Mouse (Mus musculus): ENCODE measurements at regions not wholly inside any gene's neighbourhood (a gene's known extent, or its start where the extent isn't known, plus 50 kb on each side); places are given as distances from the start of the nearest gene placed in this dataset.

DNA sequence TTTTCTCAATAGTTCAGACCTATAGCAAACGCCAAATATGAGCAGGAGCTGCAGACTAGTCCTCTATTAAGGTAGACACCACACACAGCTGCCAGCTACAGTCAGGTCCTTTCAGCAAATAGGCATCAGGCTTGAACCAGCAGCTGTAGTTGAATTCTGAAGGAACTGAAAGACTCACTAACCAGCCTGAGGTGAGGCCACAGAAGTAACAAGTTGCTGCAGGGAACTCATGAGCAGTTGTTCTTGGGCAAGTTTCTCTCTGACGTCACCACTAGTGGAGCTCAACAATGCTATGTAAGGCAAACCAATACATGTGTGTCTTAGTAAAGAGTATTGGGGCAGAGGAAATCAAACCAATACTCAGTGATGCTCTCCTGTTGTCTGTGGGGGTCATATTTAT lies 91.5 kb upstream of the Hgf start:
- no peaks in the 10 kb centered on the region for H3K27me3 ChIP-seq (ENCODE audit: control insufficient read depth, insufficient read depth, insufficient read length)
- H3K4me3 ChIP-seq (ENCODE audit: insufficient read depth, poor library complexity, severe bottlenecking): no peak overlapping the region
- no peaks in the 10 kb centered on the region for H3K79me2 ChIP-seq (ENCODE audit: control insufficient read depth, insufficient read depth)
- no peaks in the 10 kb centered on the region for H3K79me3 ChIP-seq (ENCODE audit: low read depth)
- no peak overlapping the region for H3ac ChIP-seq (ENCODE audit: control insufficient read depth, insufficient read length, low read depth)
- TF ChIP-seq MYOG (IDR thresholded peaks at IDR 0.05; ENCODE audit: control insufficient read depth, extremely low read depth, insufficient read length) (no peak), MAX (IDR thresholded peaks at IDR 0.05) (no peak), MYOD1 (IDR thresholded peaks at IDR 0.05; ENCODE audit: control insufficient read depth, insufficient read length, low read depth) (no peak), CTCF (IDR thresholded peaks at IDR 0.05; ENCODE audit: control insufficient read depth, insufficient read depth, insufficient read length) (no peak), CEBPB (IDR thresholded peaks at IDR 0.05; ENCODE audit: low read depth) (no peak), FOSL1 (IDR thresholded peaks at IDR 0.05; ENCODE audit: insufficient read depth, low read length, poor library complexity, severe bottlenecking) (no peak), USF1 (IDR thresholded peaks at IDR 0.05; ENCODE audit: low read depth) (no peak)
- no peaks in the 10 kb centered on the region for H3K36me3 ChIP-seq (ENCODE audit: control insufficient read depth, insufficient read depth)

DNA sequence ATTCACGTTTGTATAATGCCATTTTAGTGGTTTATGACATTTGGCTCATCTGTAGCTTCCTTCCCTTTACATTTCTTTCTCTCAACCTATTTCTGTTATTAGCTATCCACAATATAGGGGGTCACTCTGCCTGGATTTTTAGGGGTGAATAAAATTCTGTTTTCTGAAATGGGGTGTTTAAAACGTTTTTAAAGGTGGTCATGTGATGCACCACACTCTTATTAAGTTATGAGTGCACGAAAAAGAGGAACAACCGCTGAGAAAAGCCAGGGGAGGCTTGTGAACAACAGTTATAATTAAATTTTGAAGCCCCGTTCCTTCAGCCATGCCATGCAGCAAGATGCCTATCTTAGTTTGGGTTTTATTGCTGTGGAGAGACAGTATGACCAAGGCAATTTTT lies 87.0 kb upstream of the Hgf start:
- H3K4me3 ChIP-seq (ENCODE audit: insufficient read depth, poor library complexity, severe bottlenecking): no peak overlapping the region
- TF ChIP-seq MYOG (IDR thresholded peaks at IDR 0.05; ENCODE audit: control insufficient read depth, extremely low read depth, insufficient read length) (no peak), FOSL1 (IDR thresholded peaks at IDR 0.05; ENCODE audit: insufficient read depth, low read length, poor library complexity, severe bottlenecking) (no peak), CTCF (IDR thresholded peaks at IDR 0.05; ENCODE audit: control insufficient read depth, insufficient read depth, insufficient read length) (no peak), MYOD1 (IDR thresholded peaks at IDR 0.05; ENCODE audit: control insufficient read depth, insufficient read length, low read depth) (no peak)
- no peaks in the 10 kb centered on the region for H3K79me2 ChIP-seq (ENCODE audit: control insufficient read depth, insufficient read depth)
- no peaks in the 10 kb centered on the region for H3K36me3 ChIP-seq (ENCODE audit: control insufficient read depth, insufficient read depth)
- no peak overlapping the region for H3ac ChIP-seq (ENCODE audit: control insufficient read depth, insufficient read length, low read depth)
- H3K79me3 ChIP-seq (ENCODE audit: low read depth): no peaks in the 10 kb centered on the region
- no peaks in the 10 kb centered on the region for H3K27me3 ChIP-seq (ENCODE audit: control insufficient read depth, insufficient read depth, insufficient read length)

DNA sequence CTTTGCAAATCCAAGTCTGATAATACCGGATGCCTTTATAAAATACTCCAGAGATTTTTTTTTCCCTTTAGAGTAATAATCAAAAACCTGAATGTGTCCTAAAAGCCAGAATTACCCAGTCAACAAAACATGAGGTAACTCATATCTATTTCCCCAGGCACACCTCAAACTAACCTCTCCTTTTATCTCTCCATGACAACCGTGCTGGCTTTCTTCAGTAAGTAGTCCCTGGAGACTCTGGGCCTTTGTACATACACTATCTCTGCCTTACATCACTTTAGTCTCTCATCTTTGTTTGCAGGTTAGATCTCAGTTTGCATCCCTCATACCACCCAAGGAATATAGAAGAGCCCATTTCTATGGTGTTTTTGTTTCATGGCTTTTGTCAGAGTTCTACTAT lies 84.7 kb upstream of the Hgf start:
- H3K79me3 ChIP-seq (ENCODE audit: low read depth): no peaks in the 10 kb centered on the region

DNA sequence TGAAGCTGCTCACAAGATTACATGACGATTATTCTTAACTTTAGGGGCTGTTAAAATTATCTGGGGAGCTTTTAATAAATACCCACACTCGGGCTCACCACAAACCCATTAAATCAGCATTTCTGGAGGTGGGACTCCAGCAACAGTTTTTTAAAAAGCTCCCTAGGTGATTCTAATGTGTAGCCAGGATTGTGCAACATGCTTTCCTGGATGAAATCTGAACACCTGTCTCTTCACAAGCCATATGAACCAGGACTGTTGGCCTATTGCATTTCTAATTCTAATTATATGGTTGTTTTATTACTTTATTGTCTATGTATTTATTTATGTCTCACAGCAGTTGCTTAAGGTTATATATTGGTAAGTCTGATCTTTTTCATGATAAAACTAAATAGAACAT lies 84.1 kb upstream of the Hgf start:
- Histone ChIP-seq H3K79me3 (ENCODE audit: low read depth) (no peaks in the 10 kb centered on the region), H3ac (ENCODE audit: control insufficient read depth, insufficient read length, low read depth) (no peak overlapping the region), H3K36me3 (ENCODE audit: control insufficient read depth, insufficient read depth) (no peaks in the 10 kb centered on the region), H3K79me2 (ENCODE audit: control insufficient read depth, insufficient read depth) (no peaks in the 10 kb centered on the region), H3K4me3 (ENCODE audit: insufficient read depth, poor library complexity, severe bottlenecking) (no peak overlapping the region), H3K27me3 (ENCODE audit: control insufficient read depth, insufficient read depth, insufficient read length) (no peaks in the 10 kb centered on the region)
- TF ChIP-seq CEBPB (IDR thresholded peaks at IDR 0.05; ENCODE audit: low read depth) (peak; percentile 51), CTCF (IDR thresholded peaks at IDR 0.05; ENCODE audit: control insufficient read depth, insufficient read depth, insufficient read length) (no peak)

More for the DNA sequence above, 84.7 kb upstream of the Hgf start:
- H3K27me3 ChIP-seq (ENCODE audit: control insufficient read depth, insufficient read depth, insufficient read length): no peaks in the 10 kb centered on the region
- no peaks in the 10 kb centered on the region for H3K36me3 ChIP-seq (ENCODE audit: control insufficient read depth, insufficient read depth)
- H3ac ChIP-seq (ENCODE audit: control insufficient read depth, insufficient read length, low read depth): no peak overlapping the region
- TF ChIP-seq MYOG (IDR thresholded peaks at IDR 0.05; ENCODE audit: control insufficient read depth, extremely low read depth, insufficient read length): no peak
- no peak for TF ChIP-seq MYOD1 (IDR thresholded peaks at IDR 0.05; ENCODE audit: control insufficient read depth, insufficient read length, low read depth)
- no peaks in the 10 kb centered on the region for H3K79me2 ChIP-seq (ENCODE audit: control insufficient read depth, insufficient read depth)
- no peak overlapping the region for H3K4me3 ChIP-seq (ENCODE audit: insufficient read depth, poor library complexity, severe bottlenecking)

DNA sequence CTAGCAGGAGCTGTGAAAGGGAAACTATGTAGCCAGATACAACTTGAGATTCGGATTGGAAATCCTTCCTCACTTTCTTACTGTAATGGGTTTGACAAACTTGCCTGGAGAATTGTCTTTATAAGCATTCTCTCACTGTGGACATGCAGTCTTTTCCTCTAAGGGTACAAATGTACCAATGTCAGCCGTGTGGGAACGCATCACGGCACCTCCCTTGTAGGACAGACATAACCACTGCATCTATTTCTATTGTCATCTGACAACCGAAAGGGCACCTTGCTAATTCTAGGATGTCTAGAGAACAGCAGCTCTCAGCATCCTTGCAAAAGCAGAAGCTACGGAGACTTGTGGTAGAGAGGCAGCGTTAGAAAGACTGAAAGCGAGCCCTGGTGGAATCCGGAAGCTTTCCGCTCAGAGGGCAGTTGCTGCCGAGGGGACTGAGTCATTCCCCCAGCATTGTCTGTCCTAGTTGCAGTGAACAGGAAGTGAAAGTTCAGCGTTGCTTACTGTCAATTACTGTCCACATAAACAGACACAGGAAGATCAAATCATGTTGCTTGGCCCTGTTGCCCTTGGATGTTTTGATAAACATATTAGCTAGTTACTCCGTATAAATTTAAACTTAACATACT lies 83.5 kb upstream of the Hgf start:
- TF ChIP-seq MYOG (IDR thresholded peaks at IDR 0.05; ENCODE audit: control insufficient read depth, extremely low read depth, insufficient read length): no peak
- no peak for TF ChIP-seq FOSL1 (IDR thresholded peaks at IDR 0.05; ENCODE audit: insufficient read depth, low read length, poor library complexity, severe bottlenecking)
- TF ChIP-seq USF1 (IDR thresholded peaks at IDR 0.05; ENCODE audit: low read depth): no peak
- no peak for TF ChIP-seq MYOD1 (IDR thresholded peaks at IDR 0.05; ENCODE audit: control insufficient read depth, insufficient read length, low read depth)
- TF ChIP-seq CEBPB (IDR thresholded peaks at IDR 0.05; ENCODE audit: low read depth): no peak
- TF ChIP-seq CTCF (IDR thresholded peaks at IDR 0.05; ENCODE audit: control insufficient read depth, insufficient read depth, insufficient read length): no peak
- TF ChIP-seq MAX (IDR thresholded peaks at IDR 0.05): no peak

DNA sequence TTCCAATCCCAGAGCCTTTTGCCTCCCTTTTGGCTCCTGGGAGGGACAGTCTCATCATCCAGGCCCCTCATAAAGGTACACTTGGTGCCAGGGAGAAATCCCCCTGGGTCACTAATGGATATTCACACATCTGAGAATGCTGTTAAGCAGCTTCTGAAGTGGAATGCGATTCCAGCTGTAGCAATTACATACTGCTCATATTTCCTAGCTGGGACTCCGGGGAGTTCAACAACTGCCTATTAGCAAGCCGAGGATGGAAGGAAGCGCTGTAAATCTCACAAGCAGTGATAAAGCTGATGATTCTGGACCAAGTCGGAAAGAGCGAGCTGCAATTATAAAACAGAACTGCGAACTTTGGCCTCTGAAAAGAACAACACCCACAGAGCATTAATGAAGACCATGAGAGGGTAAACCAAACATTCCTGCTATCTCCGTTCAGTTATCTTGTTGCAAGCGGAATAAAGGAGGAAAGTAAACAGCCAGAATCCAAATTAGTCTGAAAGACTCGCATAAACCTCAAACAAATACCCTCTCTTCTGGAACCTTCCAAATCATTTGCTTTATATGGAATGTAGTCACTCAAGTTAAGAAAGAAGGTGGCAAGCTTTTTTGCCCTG lies 82.8 kb upstream of the Hgf start:
- no peaks in the 10 kb centered on the region for H3K79me2 ChIP-seq (ENCODE audit: control insufficient read depth, insufficient read depth)
- no peak overlapping the region for H3ac ChIP-seq (ENCODE audit: control insufficient read depth, insufficient read length, low read depth)
- H3K79me3 ChIP-seq (ENCODE audit: low read depth): no peaks in the 10 kb centered on the region
- no peak for TF ChIP-seq MAX (IDR thresholded peaks at IDR 0.05)
- TF ChIP-seq MYOG (IDR thresholded peaks at IDR 0.05; ENCODE audit: control insufficient read depth, extremely low read depth, insufficient read length): no peak
- no peak for TF ChIP-seq CEBPB (IDR thresholded peaks at IDR 0.05; ENCODE audit: low read depth)
- no peak for TF ChIP-seq CTCF (IDR thresholded peaks at IDR 0.05; ENCODE audit: control insufficient read depth, insufficient read depth, insufficient read length)
- TF ChIP-seq FOSL1 (IDR thresholded peaks at IDR 0.05; ENCODE audit: insufficient read depth, low read length, poor library complexity, severe bottlenecking): no peak
- no peak for TF ChIP-seq USF1 (IDR thresholded peaks at IDR 0.05; ENCODE audit: low read depth)
- H3K36me3 ChIP-seq (ENCODE audit: control insufficient read depth, insufficient read depth): no peaks in the 10 kb centered on the region
- H3K27me3 ChIP-seq (ENCODE audit: control insufficient read depth, insufficient read depth, insufficient read length): no peaks in the 10 kb centered on the region
- H3K4me3 ChIP-seq (ENCODE audit: insufficient read depth, poor library complexity, severe bottlenecking): no peak overlapping the region

More for the DNA sequence above, 83.5 kb upstream of the Hgf start:
- Histone ChIP-seq H3K36me3 (ENCODE audit: control insufficient read depth, insufficient read depth) (no peaks in the 10 kb centered on the region), H3K27me3 (ENCODE audit: control insufficient read depth, insufficient read depth, insufficient read length) (no peaks in the 10 kb centered on the region), H3K79me2 (ENCODE audit: control insufficient read depth, insufficient read depth) (no peaks in the 10 kb centered on the region), H3K79me3 (ENCODE audit: low read depth) (no peaks in the 10 kb centered on the region), H3ac (ENCODE audit: control insufficient read depth, insufficient read length, low read depth) (peak overlapping the region; percentile 38), H3K4me3 (ENCODE audit: insufficient read depth, poor library complexity, severe bottlenecking) (no peak overlapping the region)

Measured in C2C12 (cell line).